Mouse (Mus musculus) neural tube, embryonic 14.5 days (tissue): ENCODE data around the gene Coro1c. TPM values are rescaled to one million over a fixed set of nuclear protein-coding genes. Genes with fewer than 3 reads are reported as not detected.
A peak's percentile ranks its signal among the peaks of the same experiment; 100 is the strongest.

Experiments
- ATAC-seq: fragments of 200-750 bp; cut with Nextera tagmentation; 2 replicates; pipeline ENCODE4 v1.8.0; 2017; ENCODE audit warnings: low read depth, mild to moderate bottlenecking, moderate TSS enrichment, moderate library complexity
- H3K27ac ChIP-seq: fragments of 300-500 bp; sonication (generic); 2 replicates; pipeline ENCODE4 v1.5.1; 2014; ENCODE audit warnings: low read depth, mild to moderate bottlenecking, control low read depth, low read length, moderate library complexity, mixed read lengths
- H3K27me3 ChIP-seq: fragments of 300-500 bp; sonication (generic); 2 replicates; pipeline ENCODE4 v1.6.1; 2014; ENCODE audit warnings: low read length; ENCODE audit not compliant: control insufficient read depth, insufficient read depth
- H3K36me3 ChIP-seq: fragments of 300-500 bp; sonication (generic); 2 replicates; pipeline ENCODE4 v1.6.1; 2014; ENCODE audit warnings: low read length, mixed read lengths; ENCODE audit not compliant: control insufficient read depth, insufficient read depth
- H3K4me1 ChIP-seq: fragments of 300-500 bp; sonication (generic); 2 replicates; pipeline ENCODE4 v1.6.1; 2014; ENCODE audit warnings: low read length; ENCODE audit not compliant: control insufficient read depth, insufficient read depth
- H3K4me2 ChIP-seq: fragments of 300-500 bp; sonication (generic); 2 replicates; pipeline ENCODE4 v1.6.1; 2014; ENCODE audit warnings: mild to moderate bottlenecking, low read depth, low read length, control low read depth
- H3K4me3 ChIP-seq: fragments of 300-500 bp; sonication (generic); 2 replicates; pipeline ENCODE4 v1.5.1; 2014; ENCODE audit warnings: low read depth, low read length, control low read depth, mixed read lengths
- H3K9ac ChIP-seq: fragments of 300-500 bp; sonication (generic); replicated peaks from 2 replicates; pipeline ENCODE4 v1.6.1; 2014; ENCODE audit warnings: low read depth, mild to moderate bottlenecking, control low read depth, low read length, mixed read lengths
- H3K9me3 ChIP-seq: fragments of 300-500 bp; sonication (generic); 2 replicates; pipeline ENCODE4 v1.6.1; 2016; ENCODE audit warnings: low read length; ENCODE audit not compliant: control insufficient read depth
- WGBS: fragments of 180-500 bp; shearing (Covaris S2); extraction: QIAGEN DNeasy Blood & Tissue Kit; methylation state at CpG from one replicate; pipeline ENCODE4 v1.1.7; 2014; 5-methylcytosine and 5-hydroxymethylcytosine counted together
- polyA plus RNA-seq: library from polyadenylated mRNA; unstranded; fragments of >200 nt; fragmentation: Nextera tagmentation; extraction: Ambion mirVana; gene quantifications from 2 replicates; pipeline ENCODE4 v1.2.1, GENCODE M21; 2014

The Coro1c gene
- polyA plus RNA-seq, 1 experiment from 2014 or later = 148 TPM

DNA sequence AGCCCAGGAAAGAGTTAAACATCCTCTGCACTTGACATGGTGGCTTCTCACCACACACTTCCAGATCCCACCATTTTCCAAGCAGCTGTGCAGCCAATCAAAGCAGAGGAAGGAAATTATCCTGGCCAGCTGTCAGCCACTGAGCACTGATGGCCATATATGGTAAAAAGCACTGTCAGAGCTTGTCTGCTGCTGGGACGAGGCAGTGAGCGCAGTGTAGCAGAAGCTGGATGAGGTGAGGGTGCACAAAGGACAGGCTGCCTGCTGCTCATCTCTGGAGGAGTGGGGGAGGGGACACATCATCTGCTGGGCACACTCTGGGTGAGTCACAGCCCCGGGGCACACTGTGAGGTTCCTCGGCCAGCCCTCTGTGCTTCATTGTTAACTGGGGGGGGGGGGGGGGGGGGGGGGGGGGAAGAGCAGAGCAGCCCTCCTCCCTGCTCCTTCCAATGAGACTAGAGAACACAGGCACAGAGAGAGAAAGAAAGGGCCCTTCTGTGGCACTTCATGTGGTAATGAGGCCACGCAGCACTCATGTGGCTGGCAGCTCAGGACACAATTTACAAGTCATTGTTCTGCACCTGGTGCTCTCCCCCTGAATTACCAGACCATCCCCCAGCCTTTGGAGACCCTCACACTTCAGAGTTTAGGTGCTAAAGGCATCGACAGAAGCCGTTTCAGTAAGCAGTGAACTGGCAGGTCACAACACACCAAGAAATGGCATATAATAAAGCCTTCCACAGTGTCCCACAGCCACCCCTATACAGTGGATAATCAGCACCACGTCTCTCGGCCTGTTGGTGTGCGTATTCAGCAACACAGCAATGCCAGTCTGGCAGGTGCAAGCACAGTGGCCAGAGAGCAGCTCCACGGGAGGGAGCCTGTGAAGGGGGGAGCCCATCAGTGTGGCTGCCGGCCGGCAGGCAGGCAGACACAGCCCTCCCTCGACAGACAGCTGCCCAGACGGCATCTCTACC is 35.3 kb downstream of the Coro1c start:
- H3K4me3 ChIP-seq = peak overlapping the region; percentile 19
- 2% methylated on average over 13 of the region's 15 CpGs for WGBS
- ATAC-seq = peak; percentile 89

GRCm38 (mm10) chr5:113871903-113872548 is 36.5 kb downstream of the Coro1c start:
- Histone ChIP-seq H3K4me3 (no peak overlapping the region), H3K4me2 (no peak overlapping the region), H3K9ac (no peak overlapping the region), H3K9me3 (no peaks in the 10 kb centered on the region), H3K4me1 (peaks cover 66% of the 10 kb centered on the region), H3K27ac (peak overlapping the region; percentile 99), H3K27me3 (no peaks in the 10 kb centered on the region), H3K36me3 (no peaks in the 10 kb centered on the region)
- WGBS = 58% methylated on average over 7 of the region's 7 CpGs
- ATAC-seq = no peak

More for the DNA sequence above, 35.3 kb downstream of the Coro1c start:
- H3K36me3 ChIP-seq = 0 out of 2 replicates have a peak, but pooled peaks cover under 1% of the 10 kb centered on the region
- H3K9me3 ChIP-seq = no peaks in the 10 kb centered on the region
- H3K4me2 ChIP-seq = peak overlapping the region; percentile 43
- H3K27me3 ChIP-seq = no peaks in the 10 kb centered on the region
- peak overlapping the region; percentile 99 for H3K27ac ChIP-seq
- H3K4me1 ChIP-seq = peaks cover 65% of the 10 kb centered on the region
- H3K9ac ChIP-seq = peak overlapping the region; percentile 50

DNA sequence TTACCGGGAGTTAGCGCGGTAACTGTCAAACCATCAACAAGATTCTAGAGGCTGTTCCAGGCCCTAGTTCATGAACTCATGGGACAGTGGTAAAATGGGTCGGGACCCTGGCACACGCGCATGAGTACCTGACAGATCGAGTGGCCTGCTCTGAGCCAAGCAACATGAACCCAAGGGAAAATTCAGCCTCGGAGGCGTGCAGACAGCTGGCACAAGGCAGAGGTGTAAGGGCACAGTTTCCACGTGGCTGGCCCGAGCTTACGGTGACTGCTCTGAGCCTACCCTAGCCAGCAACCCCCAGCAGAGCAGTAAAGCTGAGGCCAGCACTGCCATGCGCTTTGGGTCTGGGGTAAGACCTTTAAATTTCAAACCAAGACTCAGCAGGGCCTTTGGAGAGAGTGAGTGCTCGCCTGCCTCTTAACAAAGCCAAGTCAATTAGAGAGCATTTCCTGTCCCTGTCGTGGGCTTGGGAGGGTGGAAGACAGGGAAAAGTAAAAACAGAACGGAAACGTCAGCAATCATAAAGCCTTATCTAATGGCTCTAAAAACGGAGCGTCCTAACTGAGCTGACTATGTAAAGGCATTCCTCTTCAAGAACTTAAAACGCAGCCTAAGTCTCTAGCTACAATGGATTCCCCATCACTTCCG is 38.0 kb downstream of the Coro1c start:
- Histone ChIP-seq H3K4me2 (no peak overlapping the region), H3K27me3 (no peaks in the 10 kb centered on the region), H3K36me3 (no peaks in the 10 kb centered on the region), H3K9me3 (no peaks in the 10 kb centered on the region), H3K27ac (peak overlapping the region; percentile 99; the same call in 1 of the 2 replicates), H3K4me3 (no peak overlapping the region), H3K9ac (no peak overlapping the region), H3K4me1 (peaks cover 66% of the 10 kb centered on the region)
- no peak for ATAC-seq
- WGBS = 25% methylated on average over 21 of the region's 21 CpGs

DNA sequence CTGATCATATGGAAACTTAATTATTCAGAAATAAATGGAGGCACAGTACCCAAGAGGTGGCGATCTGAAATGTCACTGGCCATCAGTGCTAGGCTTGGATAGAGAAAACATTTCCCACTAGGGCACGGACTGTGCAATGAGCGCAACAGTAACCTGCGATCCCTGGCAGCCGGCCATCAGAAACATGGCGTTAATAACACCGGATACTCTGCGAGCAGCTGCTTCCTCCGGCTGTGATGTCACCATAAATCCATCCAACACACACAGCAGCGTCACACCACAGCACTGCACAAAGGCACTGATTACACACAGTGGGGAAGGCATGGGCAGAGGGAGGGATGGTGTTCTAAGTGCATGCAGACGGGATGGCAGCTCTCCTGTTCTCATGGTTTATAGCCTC is 39.4 kb downstream of the Coro1c start:
- Histone ChIP-seq H3K9me3 (no peaks in the 10 kb centered on the region), H3K27me3 (no peaks in the 10 kb centered on the region), H3K4me1 (peaks cover 56% of the 10 kb centered on the region), H3K4me3 (no peak overlapping the region), H3K4me2 (0 out of 2 replicates have a peak overlapping the region, but pooled peaks have one; percentile 1), H3K9ac (0 out of 2 replicates have a peak overlapping the region, but pooled peaks have one; percentile 16), H3K27ac (peak overlapping the region; percentile 74), H3K36me3 (peaks cover 4% of the 10 kb centered on the region; the same call in 1 of the 2 replicates)
- 11% methylated on average over 11 of the region's 11 CpGs for WGBS
- ATAC-seq = peak; percentile 48; the same call in 1 of the 2 replicates

- 94% methylated on average over 6 of the region's 6 CpGs for WGBS
- Histone ChIP-seq H3K27ac (no peak overlapping the region), H3K4me1 (peaks cover 19% of the 10 kb centered on the region), H3K4me2 (no peak overlapping the region), H3K9me3 (no peaks in the 10 kb centered on the region), H3K9ac (no peak overlapping the region), H3K36me3 (peaks cover 7% of the 10 kb centered on the region; the same call in 1 of the 2 replicates), H3K4me3 (no peak overlapping the region), H3K27me3 (no peaks in the 10 kb centered on the region)
- ATAC-seq = no peak
Measured at GRCm38 (mm10) chr5:113864992-113865391, 43.6 kb downstream of the Coro1c start.

DNA sequence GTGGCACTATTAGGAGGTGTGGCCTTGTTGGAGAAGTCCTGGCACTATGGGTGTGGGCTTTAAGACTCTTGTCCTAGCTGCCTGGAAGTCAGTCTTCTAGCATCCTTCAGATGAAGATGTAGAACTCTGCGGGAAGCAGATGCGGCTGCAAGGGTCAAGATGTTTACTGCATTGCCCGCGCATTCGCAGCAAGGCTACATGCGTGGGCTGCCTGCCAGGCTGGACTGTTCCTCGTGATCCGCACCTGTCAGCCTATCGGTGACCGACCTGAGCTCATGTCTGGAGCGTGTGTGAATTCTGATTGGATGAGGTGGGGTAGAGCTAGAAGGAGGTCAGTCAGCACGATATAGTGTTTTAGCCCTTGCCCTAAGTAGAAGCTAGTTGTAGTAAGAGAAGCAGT is 44.6 kb downstream of the Coro1c start:
- H3K27ac ChIP-seq = no peak overlapping the region

DNA sequence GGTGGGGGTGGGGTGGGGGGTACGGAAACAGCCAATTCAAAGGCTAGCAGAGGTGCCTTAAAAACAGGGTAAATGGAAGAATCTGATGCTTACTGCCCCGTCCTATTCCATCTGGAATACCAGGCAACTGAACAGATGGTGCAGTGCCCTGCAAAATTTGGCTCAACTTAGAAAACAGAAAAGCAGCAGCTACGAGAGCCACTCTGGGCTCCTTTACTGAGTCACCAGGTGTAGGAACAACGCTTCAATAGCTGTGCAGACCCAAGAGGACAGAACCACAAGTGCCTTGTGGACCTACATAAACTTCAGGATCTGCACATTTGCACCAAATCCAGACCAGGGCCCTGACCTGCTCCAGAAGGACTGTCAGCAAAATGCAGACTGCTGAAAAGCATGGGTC is 46.1 kb downstream of the Coro1c start:
- Histone ChIP-seq H3K9ac (no peak overlapping the region), H3K4me1 (no peaks in the 10 kb centered on the region)

More for the DNA sequence above, 44.6 kb downstream of the Coro1c start:
- no peak for ATAC-seq
- no peak overlapping the region for H3K9ac ChIP-seq
- H3K27me3 ChIP-seq = no peaks in the 10 kb centered on the region
- H3K9me3 ChIP-seq = no peaks in the 10 kb centered on the region
- H3K4me3 ChIP-seq = no peak overlapping the region
- peaks cover 7% of the 10 kb centered on the region; the same call in 1 of the 2 replicates for H3K36me3 ChIP-seq
- H3K4me1 ChIP-seq = peaks cover 9% of the 10 kb centered on the region
- 94% methylated on average over 12 of the region's 12 CpGs for WGBS
- no peak overlapping the region for H3K4me2 ChIP-seq

DNA sequence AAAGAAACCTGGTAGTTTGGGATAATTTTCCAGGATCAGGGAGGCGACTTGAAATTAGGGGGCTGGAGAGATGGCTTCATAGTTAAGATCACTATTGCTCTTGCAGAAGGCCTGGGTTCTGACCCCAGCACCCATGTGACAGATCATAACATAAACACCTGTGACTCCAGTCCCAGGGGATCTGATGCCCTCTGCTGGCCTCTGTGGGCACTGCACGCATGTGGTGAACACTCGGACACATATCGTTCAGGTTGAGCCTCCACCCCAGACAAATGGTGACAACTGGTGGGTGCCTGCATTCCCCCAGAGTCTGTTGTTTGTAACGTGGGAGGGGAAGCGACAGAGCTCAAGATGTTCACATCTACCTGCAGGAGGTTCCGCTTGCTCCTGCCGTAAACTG is 47.3 kb downstream of the Coro1c start:
- H3K27me3 ChIP-seq = no peaks in the 10 kb centered on the region
- no peaks in the 10 kb centered on the region for H3K9me3 ChIP-seq
- no peak overlapping the region for H3K9ac ChIP-seq
- no peak for ATAC-seq
- H3K4me2 ChIP-seq = no peak overlapping the region
- peaks cover 7% of the 10 kb centered on the region; the same call in 1 of the 2 replicates for H3K36me3 ChIP-seq
- 95% methylated on average over 8 of the region's 8 CpGs for WGBS
- H3K4me1 ChIP-seq = no peaks in the 10 kb centered on the region
- H3K4me3 ChIP-seq = no peak overlapping the region
- no peak overlapping the region for H3K27ac ChIP-seq

More for the DNA sequence above, 46.1 kb downstream of the Coro1c start:
- Histone ChIP-seq H3K27me3 (no peaks in the 10 kb centered on the region), H3K27ac (peak overlapping the region; percentile 53), H3K9me3 (no peaks in the 10 kb centered on the region), H3K4me3 (no peak overlapping the region), H3K4me2 (no peak overlapping the region), H3K36me3 (peaks cover 7% of the 10 kb centered on the region; the same call in 1 of the 2 replicates)
- no peak for ATAC-seq
- 72% methylated on average over 4 of the region's 4 CpGs for WGBS
